Mouse (Mus musculus): ENCODE data around the gene Wdr83.

DNA sequence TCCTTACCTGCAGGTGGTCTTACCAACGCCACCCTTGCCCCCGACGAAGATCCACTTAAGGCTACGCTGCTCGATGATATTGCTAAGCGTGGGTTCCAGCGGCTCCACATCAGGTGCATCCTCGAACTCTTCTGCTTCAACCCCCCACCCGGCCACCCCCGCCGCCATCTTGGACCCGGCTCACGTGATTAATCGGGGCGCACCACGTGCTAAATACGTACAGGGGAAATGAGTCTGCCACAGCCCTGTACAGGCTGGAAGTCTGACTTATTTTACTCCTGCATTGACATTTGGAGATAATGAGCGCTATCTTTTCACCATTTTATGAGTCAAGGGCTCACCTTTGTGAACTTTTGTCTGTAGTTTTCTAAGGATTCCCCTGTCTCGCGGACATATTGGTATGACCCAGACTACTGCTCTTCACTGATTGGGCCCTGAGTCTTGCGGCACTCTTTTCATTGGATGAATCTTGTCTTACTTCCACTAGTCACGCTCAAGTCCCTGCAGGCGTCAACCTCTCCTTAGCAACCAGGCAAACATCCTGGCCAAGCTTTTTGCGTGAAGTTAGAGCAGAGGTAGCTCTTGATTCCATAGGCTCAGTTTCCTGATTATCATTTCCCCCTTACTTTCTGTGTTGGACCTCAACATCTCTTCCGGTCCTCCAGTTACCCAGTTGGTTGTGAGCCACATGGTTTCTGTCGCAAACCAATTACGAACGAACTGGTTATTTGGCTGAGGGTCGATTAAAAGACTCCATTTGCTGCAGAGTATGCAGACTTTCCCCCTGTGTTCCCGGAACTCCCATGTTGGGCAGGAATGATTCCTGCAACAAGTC lies 55.8 kb downstream of the Wdr83 start, which contains the start of gene Asna1:
- TF ChIP-seq CTCF (IDR thresholded peaks at IDR 0.05; ENCODE audit: extremely low read depth, insufficient read length, insufficient replicate concordance, low read depth, low read length): no peak
- TF ChIP-seq POLR2A (IDR thresholded peaks at IDR 0.05; ENCODE audit: low read depth, low read length): peak; percentile 39; the same call in 1 of the 2 replicates

Data from small intestine, adult 2 months (tissue).